8 mouse cellular contexts compared by ENCODE assay signal in the genomic region with DNA sequence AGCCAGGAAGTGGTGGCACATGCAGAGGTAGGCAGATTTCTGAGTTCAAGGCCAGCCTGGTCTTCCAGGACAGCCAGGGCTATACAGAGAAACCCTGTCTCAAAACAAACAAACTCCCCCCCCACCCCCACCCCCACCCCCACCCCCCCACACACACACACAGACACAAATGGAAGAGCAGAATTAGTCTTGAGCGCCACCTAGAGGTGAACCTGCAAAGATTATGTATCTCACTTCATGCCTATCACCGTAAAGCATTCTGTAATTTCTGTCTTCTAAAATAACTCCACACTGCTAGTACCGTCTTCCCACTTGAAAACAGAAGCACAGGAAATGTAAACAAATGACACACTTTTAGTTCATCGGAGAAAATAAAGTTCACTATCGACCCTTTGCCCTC. TPM values are rescaled to one million over a fixed set of nuclear protein-coding genes. Genes with fewer than 3 reads are reported as not detected.
DNase-seq lines count a peak whose midpoint lies in the region; ATAC-seq and TF ChIP-seq lines count a peak whose summit lies in the region.

No protein-coding gene starts in this region.

- ATAC-seq in intestine, embryonic 14.5 days (replicated peaks; ENCODE audit: low FRiP score, low TSS enrichment, low read depth) = 0 out of 2 replicates have a peak, but pooled peaks have one; percentile 40
- ATAC-seq in intestine, embryonic 16.5 days = no peak
- peak; percentile 74 for ATAC-seq in hindbrain, postnatal 0 days
- ATAC-seq in inflammation-experienced regulatory T-cells, adult 6 months = no peak

- no peak overlapping the region for H3K4me2 ChIP-seq in intestine, embryonic 14.5 days (ENCODE audit: low read length)
- H3K4me2 ChIP-seq in intestine, embryonic 16.5 days (ENCODE audit: low read depth, low read length) = no peak overlapping the region
- no peak overlapping the region for H3K4me2 ChIP-seq in hindbrain, postnatal 0 days (ENCODE audit: low read depth, low read length)

- H3K4me1 ChIP-seq in intestine, embryonic 14.5 days (replicated peaks; ENCODE audit: control insufficient read depth, insufficient read depth, low read length) = no peaks in the 10 kb centered on the region
- H3K4me1 ChIP-seq in intestine, embryonic 16.5 days (ENCODE audit: control insufficient read depth, insufficient read depth, low read length) = no peaks in the 10 kb centered on the region
- no peaks in the 10 kb centered on the region for H3K4me1 ChIP-seq in hindbrain, postnatal 0 days (ENCODE audit: insufficient read depth, low read length)

- no peak overlapping the region for H3K27ac ChIP-seq in intestine, embryonic 14.5 days (ENCODE audit: low read depth)
- H3K27ac ChIP-seq in intestine, embryonic 16.5 days (ENCODE audit: low read length) = no peak overlapping the region
- H3K27ac ChIP-seq in hindbrain, postnatal 0 days = no peak overlapping the region

- H3K36me3 ChIP-seq in intestine, embryonic 14.5 days (ENCODE audit: control insufficient read depth, insufficient read depth, low read length) = peaks cover 14% of the 10 kb centered on the region; the same call in 1 of the 2 replicates
- no peaks in the 10 kb centered on the region for H3K36me3 ChIP-seq in intestine, embryonic 16.5 days (ENCODE audit: control insufficient read depth, insufficient read depth, low read length)
- peaks cover 4% of the 10 kb centered on the region; the same call in 1 of the 2 replicates for H3K36me3 ChIP-seq in hindbrain, postnatal 0 days (ENCODE audit: insufficient read depth, low read length)

- peak; percentile 66 for TF ChIP-seq CTCF in hindbrain, postnatal 0 days (IDR thresholded peaks at IDR 0.05; ENCODE audit: low read depth)

- H3K9me3 ChIP-seq in intestine, embryonic 14.5 days (ENCODE audit: control insufficient read depth, low read length) = no peaks in the 10 kb centered on the region
- H3K9me3 ChIP-seq in intestine, embryonic 16.5 days (ENCODE audit: control insufficient read depth, low read length) = no peaks in the 10 kb centered on the region
- H3K9me3 ChIP-seq in hindbrain, postnatal 0 days (ENCODE audit: low read length) = no peaks in the 10 kb centered on the region

- DNase-seq in intestine, embryonic 14.5 days (ENCODE audit: low spot score) = no peak
- peak; percentile 36 for DNase-seq in urinary bladder, postnatal 25 days (ENCODE audit: low spot score)
- no peak for DNase-seq in urinary bladder, postnatal 4 days (ENCODE audit: low spot score in 2 of 2)
- peak; percentile 19 for DNase-seq in cerebellum, adult 9-11 months
- peak; percentile 80 for DNase-seq in hindbrain, postnatal 0 days (ENCODE audit: low spot score)
- peak; percentile 59 for DNase-seq in thymus, postnatal 0 days (ENCODE audit: low spot score)

- no peak overlapping the region for H3K4me3 ChIP-seq in intestine, embryonic 14.5 days (ENCODE audit: low read depth, low read length)
- no peak overlapping the region for H3K4me3 ChIP-seq in intestine, embryonic 16.5 days (ENCODE audit: low read length)
- H3K4me3 ChIP-seq in hindbrain, postnatal 0 days (ENCODE audit: low read length) = no peak overlapping the region

- H3K27me3 ChIP-seq in intestine, embryonic 14.5 days (replicated peaks; ENCODE audit: control insufficient read depth, insufficient read depth, low read length) = no peaks in the 10 kb centered on the region
- H3K27me3 ChIP-seq in intestine, embryonic 16.5 days (replicated peaks; ENCODE audit: control insufficient read depth, insufficient read depth, low read length) = no peaks in the 10 kb centered on the region
- no peaks in the 10 kb centered on the region for H3K27me3 ChIP-seq in hindbrain, postnatal 0 days (ENCODE audit: insufficient read depth, low read length)

- H3K9ac ChIP-seq in intestine, embryonic 14.5 days (ENCODE audit: low read length) = no peak overlapping the region
- H3K9ac ChIP-seq in intestine, embryonic 16.5 days (ENCODE audit: low read depth, low read length) = no peak overlapping the region
- H3K9ac ChIP-seq in hindbrain, postnatal 0 days (replicated peaks; ENCODE audit: low read length) = no peak overlapping the region

- WGBS in intestine, embryonic 14.5 days = 43% methylated on average over 5 of the region's 5 CpGs
- WGBS in intestine, embryonic 16.5 days = 46% methylated on average over 5 of the region's 5 CpGs
- 55% methylated on average over 5 of the region's 5 CpGs for WGBS in hindbrain, postnatal 0 days

RNA-seq across cellular contexts. Expression of gene Wdr19, which starts 43.2 kb away (rescaled TPM):
- polyA plus RNA-seq in intestine, embryonic 14.5 days (2014; fragmentation: Nextera tagmentation; extraction: Ambion mirVana) = 8.7 and 9.2 TPM in 2 replicates
- 4.3 and 4.5 TPM in 2 replicates for polyA plus RNA-seq in intestine, embryonic 16.5 days (2015; fragmentation: Nextera tagmentation; extraction: Ambion mirVana)
- total RNA-seq in hindbrain, postnatal 0 days (2014; rRNA removed) = 11.1 and 12.9 TPM in 2 replicates
- 8.1 and 9.6 TPM in 2 replicates for polyA plus RNA-seq in hindbrain, postnatal 0 days (2015; fragmentation: Nextera tagmentation; extraction: Ambion mirVana)
- polyA plus RNA-seq in thymus, postnatal 0 days (2015; fragmentation: Nextera tagmentation; extraction: Ambion mirVana) = 2.9 and 3.1 TPM in 2 replicates
- polyA plus RNA-seq in inflammation-experienced regulatory T-cells, adult 6 months (2017; shearing (Covaris generic)) = 1 to 10 TPM; 2.0 to 6.5 (median 3.3) TPM

Comparison
In these comparisons a context has a peak if more than half of its experiments do, and no peak if none do; other contexts are left out.
1. ATAC-seq: peak in intestine, embryonic 14.5 days (single experiment) and hindbrain, postnatal 0 days (single experiment); none in intestine, embryonic 16.5 days (single experiment) and inflammation-experienced regulatory T-cells, adult 6 months (single experiment).
2. DNase-seq: peak in urinary bladder, postnatal 25 days (single experiment), cerebellum, adult 9-11 months (single experiment), hindbrain, postnatal 0 days (single experiment) and thymus, postnatal 0 days (single experiment); none in intestine, embryonic 14.5 days (single experiment) and urinary bladder, postnatal 4 days (0 of 2).